Mouse (Mus musculus) G1E (cell line): ENCODE measurements around the gene Lhfpl2.

Experiments used
- CTCF ChIP-seq: IDR thresholded peaks from 2 replicates; pipeline ENCODE4 v1.5.1; 2012; ENCODE audit warnings: low read depth, low read length, inconsistent platforms, mixed read lengths
- GATA1 ChIP-seq: IDR thresholded peaks from 2 replicates; pipeline ENCODE4 v1.6.1; 2012; ENCODE audit warnings: borderline replicate concordance, low read length, inconsistent platforms, mixed read lengths
- GATA2 ChIP-seq: IDR thresholded peaks from 2 replicates; pipeline ENCODE4 v1.6.1; 2012; ENCODE audit warnings: low read depth, low read length, inconsistent platforms, borderline replicate concordance
- POLR2AphosphoS5 ChIP-seq: IDR thresholded peaks from 2 replicates; pipeline ENCODE4 v1.6.1; 2012; ENCODE audit warnings: low read depth, low read length, inconsistent platforms; ENCODE audit not compliant: insufficient replicate concordance
- TAL1 ChIP-seq: conservative IDR thresholded peaks from 2 replicates; pipeline ENCODE4 v1.6.1; 2012; ENCODE audit warnings: low read depth, low read length, inconsistent platforms, mixed read lengths

DNA sequence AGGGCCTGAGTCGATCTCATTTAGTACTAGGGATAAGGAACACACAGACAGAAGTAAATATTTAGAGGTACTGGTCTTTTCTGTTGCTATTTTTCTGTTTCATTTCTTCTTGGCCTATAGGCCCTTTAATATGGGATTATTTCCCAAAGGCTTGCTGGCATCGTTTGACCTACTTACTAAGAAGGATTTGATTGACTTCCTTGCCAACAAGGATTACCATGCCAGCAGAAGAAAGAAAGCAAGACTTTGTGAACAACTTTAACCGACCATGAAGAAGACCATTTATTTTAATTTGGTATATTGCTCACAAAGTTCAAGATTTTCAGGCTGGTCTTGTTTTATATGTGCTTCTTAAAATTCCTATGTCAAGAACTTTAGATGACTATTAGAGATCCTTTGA is 42.8 kb downstream of the Lhfpl2 start:
- TF ChIP-seq CTCF (no peak), POLR2AphosphoS5 (no peak), GATA1 (no peak), TAL1 (no peak), GATA2 (no peak)
